Mouse (Mus musculus): ENCODE measurements around the gene H2-DMb2. TPM values are rescaled to one million over a fixed set of nuclear protein-coding genes. Genes with fewer than 3 reads are reported as not detected.
A peak's percentile ranks its signal among the peaks of the same experiment; 100 is the strongest.

The H2-DMb2 gene
- polyA plus RNA-seq (2015; fragmentation: Nextera tagmentation; extraction: Ambion mirVana), result 1.6 and 2.1 TPM in 2 replicates

GRCm38 (mm10) chr17:34143033-34143432 is at the start of gene H2-DMb2:
H2-DMb2 (plus strand) TSS chr17:34143307.
- H3K4me1 ChIP-seq (replicated peaks; ENCODE audit: control insufficient read depth, insufficient read depth, low read length), result peaks cover 17% of the 10 kb centered on the region
- peak within 1 kb of the TSS; percentile 29; the same call in 1 of the 2 replicates for H3K4me2 ChIP-seq (ENCODE audit: low read depth, low read length)
- H3K9ac ChIP-seq (ENCODE audit: low read length), result no peak within 1 kb of the TSS
- H3K9me3 ChIP-seq (ENCODE audit: control insufficient read depth, low read length), result no peaks in the 10 kb centered on the region
- peak; percentile 78 for ATAC-seq (ENCODE audit: low read depth)
- H3K27ac ChIP-seq (ENCODE audit: low read length), result peak within 1 kb of the TSS; percentile 59
- 27% methylated on average over 7 of the region's 7 CpGs for WGBS
- peaks cover 23% of the 10 kb centered on the region for H3K27me3 ChIP-seq (ENCODE audit: control insufficient read depth, insufficient read depth, low read depth, low read length)
- H3K4me3 ChIP-seq (ENCODE audit: low read length), result no peak within 1 kb of the TSS
- H3K36me3 ChIP-seq (ENCODE audit: control insufficient read depth, insufficient read depth, low read length), result no peaks in the 10 kb centered on the region

- Histone ChIP-seq H3K27me3 (ENCODE audit: control insufficient read depth, insufficient read depth, low read depth, low read length) (no peaks in the 10 kb centered on the region), H3K9ac (ENCODE audit: low read length) (no peak overlapping the region), H3K36me3 (ENCODE audit: control insufficient read depth, insufficient read depth, low read length) (no peaks in the 10 kb centered on the region), H3K27ac (ENCODE audit: low read length) (no peak overlapping the region), H3K4me1 (replicated peaks; ENCODE audit: control insufficient read depth, insufficient read depth, low read length) (no peaks in the 10 kb centered on the region), H3K4me3 (ENCODE audit: low read length) (no peak overlapping the region), H3K4me2 (ENCODE audit: low read depth, low read length) (no peak overlapping the region), H3K9me3 (ENCODE audit: control insufficient read depth, low read length) (no peaks in the 10 kb centered on the region)
- ATAC-seq (ENCODE audit: low read depth), result no peak
- WGBS, result 75% methylated on average over 27 of the region's 27 CpGs
These were observed 48.6 kb upstream of the H2-DMb2 start for GRCm38 (mm10) chr17:34094283-34095035.

- Histone ChIP-seq H3K9me3 (ENCODE audit: control insufficient read depth, low read length) (no peaks in the 10 kb centered on the region), H3K36me3 (ENCODE audit: control insufficient read depth, insufficient read depth, low read length) (no peaks in the 10 kb centered on the region), H3K4me3 (ENCODE audit: low read length) (no peak overlapping the region), H3K27ac (ENCODE audit: low read length) (no peak overlapping the region), H3K27me3 (ENCODE audit: control insufficient read depth, insufficient read depth, low read depth, low read length) (no peaks in the 10 kb centered on the region), H3K4me1 (replicated peaks; ENCODE audit: control insufficient read depth, insufficient read depth, low read length) (no peaks in the 10 kb centered on the region), H3K4me2 (ENCODE audit: low read depth, low read length) (no peak overlapping the region), H3K9ac (ENCODE audit: low read length) (no peak overlapping the region)
- 68% methylated on average over 3 of the region's 3 CpGs for WGBS
- no peak for ATAC-seq (ENCODE audit: low read depth)
These were observed 46.6 kb upstream of the H2-DMb2 start for GRCm38 (mm10) chr17:34096497-34097010.

GRCm38 (mm10) chr17:34097272-34097671 is 45.8 kb upstream of the H2-DMb2 start:
- no peaks in the 10 kb centered on the region for H3K9me3 ChIP-seq (ENCODE audit: control insufficient read depth, low read length)
- no peak overlapping the region for H3K9ac ChIP-seq (ENCODE audit: low read length)
- no peaks in the 10 kb centered on the region for H3K4me1 ChIP-seq (replicated peaks; ENCODE audit: control insufficient read depth, insufficient read depth, low read length)
- H3K27me3 ChIP-seq (ENCODE audit: control insufficient read depth, insufficient read depth, low read depth, low read length), result no peaks in the 10 kb centered on the region
- no peak overlapping the region for H3K4me3 ChIP-seq (ENCODE audit: low read length)
- no peak overlapping the region for H3K27ac ChIP-seq (ENCODE audit: low read length)
- WGBS, result 71% methylated on average over 5 of the region's 5 CpGs
- ATAC-seq (ENCODE audit: low read depth), result no peak
- H3K36me3 ChIP-seq (ENCODE audit: control insufficient read depth, insufficient read depth, low read length), result no peaks in the 10 kb centered on the region
- H3K4me2 ChIP-seq (ENCODE audit: low read depth, low read length), result no peak overlapping the region

GRCm38 (mm10) chr17:34098709-34099479 is 44.2 kb upstream of the H2-DMb2 start:
- Histone ChIP-seq H3K4me1 (replicated peaks; ENCODE audit: control insufficient read depth, insufficient read depth, low read length) (no peaks in the 10 kb centered on the region), H3K9ac (ENCODE audit: low read length) (no peak overlapping the region), H3K9me3 (ENCODE audit: control insufficient read depth, low read length) (no peaks in the 10 kb centered on the region), H3K27ac (ENCODE audit: low read length) (no peak overlapping the region), H3K36me3 (ENCODE audit: control insufficient read depth, insufficient read depth, low read length) (no peaks in the 10 kb centered on the region), H3K4me2 (ENCODE audit: low read depth, low read length) (no peak overlapping the region), H3K4me3 (ENCODE audit: low read length) (no peak overlapping the region), H3K27me3 (ENCODE audit: control insufficient read depth, insufficient read depth, low read depth, low read length) (no peaks in the 10 kb centered on the region)
- 29% methylated on average over 10 of the region's 10 CpGs for WGBS
- ATAC-seq (ENCODE audit: low read depth), result no peak

GRCm38 (mm10) chr17:34099531-34099930 is 43.6 kb upstream of the H2-DMb2 start:
- WGBS, result 42% methylated on average over 5 of the region's 5 CpGs
- Histone ChIP-seq H3K9me3 (ENCODE audit: control insufficient read depth, low read length) (no peaks in the 10 kb centered on the region), H3K4me3 (ENCODE audit: low read length) (no peak overlapping the region), H3K36me3 (ENCODE audit: control insufficient read depth, insufficient read depth, low read length) (no peaks in the 10 kb centered on the region), H3K27me3 (ENCODE audit: control insufficient read depth, insufficient read depth, low read depth, low read length) (no peaks in the 10 kb centered on the region), H3K9ac (ENCODE audit: low read length) (no peak overlapping the region), H3K4me2 (ENCODE audit: low read depth, low read length) (no peak overlapping the region), H3K27ac (ENCODE audit: low read length) (no peak overlapping the region), H3K4me1 (replicated peaks; ENCODE audit: control insufficient read depth, insufficient read depth, low read length) (no peaks in the 10 kb centered on the region)
- ATAC-seq (ENCODE audit: low read depth), result no peak

GRCm38 (mm10) chr17:34101185-34101584 is 41.9 kb upstream of the H2-DMb2 start:
- no peak overlapping the region for H3K4me2 ChIP-seq (ENCODE audit: low read depth, low read length)
- no peaks in the 10 kb centered on the region for H3K36me3 ChIP-seq (ENCODE audit: control insufficient read depth, insufficient read depth, low read length)
- H3K27ac ChIP-seq (ENCODE audit: low read length), result no peak overlapping the region
- H3K27me3 ChIP-seq (ENCODE audit: control insufficient read depth, insufficient read depth, low read depth, low read length), result no peaks in the 10 kb centered on the region
- no peaks in the 10 kb centered on the region for H3K9me3 ChIP-seq (ENCODE audit: control insufficient read depth, low read length)
- H3K4me1 ChIP-seq (replicated peaks; ENCODE audit: control insufficient read depth, insufficient read depth, low read length), result no peaks in the 10 kb centered on the region
- no peak overlapping the region for H3K4me3 ChIP-seq (ENCODE audit: low read length)
- H3K9ac ChIP-seq (ENCODE audit: low read length), result no peak overlapping the region
- WGBS, result 24% methylated on average over 5 of the region's 5 CpGs
- no peak for ATAC-seq (ENCODE audit: low read depth)

- H3K9ac ChIP-seq (ENCODE audit: low read length), result no peak overlapping the region
- no peak overlapping the region for H3K27ac ChIP-seq (ENCODE audit: low read length)
- H3K4me2 ChIP-seq (ENCODE audit: low read depth, low read length), result peak overlapping the region; percentile 42
- no peaks in the 10 kb centered on the region for H3K9me3 ChIP-seq (ENCODE audit: control insufficient read depth, low read length)
- peak; percentile 83 for ATAC-seq (ENCODE audit: low read depth)
- no peak overlapping the region for H3K4me3 ChIP-seq (ENCODE audit: low read length)
- H3K27me3 ChIP-seq (ENCODE audit: control insufficient read depth, insufficient read depth, low read depth, low read length), result no peaks in the 10 kb centered on the region
- no peaks in the 10 kb centered on the region for H3K36me3 ChIP-seq (ENCODE audit: control insufficient read depth, insufficient read depth, low read length)
- WGBS, result 8% methylated on average over 12 of the region's 12 CpGs
- H3K4me1 ChIP-seq (replicated peaks; ENCODE audit: control insufficient read depth, insufficient read depth, low read length), result no peaks in the 10 kb centered on the region
These were observed 41.5 kb upstream of the H2-DMb2 start for GRCm38 (mm10) chr17:34101604-34102032.

- Histone ChIP-seq H3K27ac (ENCODE audit: low read length) (no peak overlapping the region), H3K4me1 (replicated peaks; ENCODE audit: control insufficient read depth, insufficient read depth, low read length) (no peaks in the 10 kb centered on the region), H3K36me3 (ENCODE audit: control insufficient read depth, insufficient read depth, low read length) (no peaks in the 10 kb centered on the region), H3K4me3 (ENCODE audit: low read length) (no peak overlapping the region), H3K4me2 (ENCODE audit: low read depth, low read length) (no peak overlapping the region), H3K9ac (ENCODE audit: low read length) (no peak overlapping the region), H3K27me3 (ENCODE audit: control insufficient read depth, insufficient read depth, low read depth, low read length) (no peaks in the 10 kb centered on the region), H3K9me3 (ENCODE audit: control insufficient read depth, low read length) (no peaks in the 10 kb centered on the region)
- WGBS, result 58% methylated on average over 6 of the region's 6 CpGs
- no peak for ATAC-seq (ENCODE audit: low read depth)
These were observed 40.3 kb upstream of the H2-DMb2 start for GRCm38 (mm10) chr17:34102831-34103230.

Data from lung, embryonic 16.5 days (tissue).